Mouse (Mus musculus) forebrain, embryonic 12.5 days (tissue): ENCODE results near the gene Mettl6. TPM values are rescaled to one million over a fixed set of nuclear protein-coding genes. Genes with fewer than 3 reads are reported as not detected.
A peak's percentile ranks its signal among the peaks of the same experiment; 100 is the strongest.

ENCODE experiments used
- ATAC-seq: fragments of 200-750 bp; cut with Nextera tagmentation; 2 replicates; pipeline ENCODE4 v1.8.0; 2017; ENCODE audit warnings: moderate TSS enrichment; ENCODE audit not compliant: low FRiP score
- H3K27ac ChIP-seq: fragments of 300-500 bp; sonication (generic); 2 replicates; pipeline ENCODE4 v1.5.1; 2016; ENCODE audit warnings: mild to moderate bottlenecking
- H3K27me3 ChIP-seq: fragments of 300-500 bp; sonication (generic); 2 replicates; pipeline ENCODE4 v1.6.1; 2016; ENCODE audit warnings: mild to moderate bottlenecking
- H3K36me3 ChIP-seq: fragments of 300-500 bp; sonication (generic); replicated peaks from 2 replicates; pipeline ENCODE4 v1.6.1; 2016; ENCODE audit warnings: mild to moderate bottlenecking
- H3K4me1 ChIP-seq: fragments of 300-500 bp; sonication (generic); 2 replicates; pipeline ENCODE4 v1.6.1; 2016
- H3K4me2 ChIP-seq: fragments of 300-500 bp; sonication (generic); 2 replicates; pipeline ENCODE4 v1.6.1; 2016; ENCODE audit warnings: mild to moderate bottlenecking, moderate library complexity
- H3K4me3 ChIP-seq: fragments of 300-500 bp; sonication (generic); replicated peaks from 2 replicates; pipeline ENCODE4 v1.5.1; 2016; ENCODE audit warnings: mild to moderate bottlenecking
- H3K9ac ChIP-seq: fragments of 300-500 bp; sonication (generic); 2 replicates; pipeline ENCODE4 v1.6.1; 2016; ENCODE audit warnings: mild to moderate bottlenecking
- H3K9me3 ChIP-seq: fragments of 300-500 bp; sonication (generic); 2 replicates; pipeline ENCODE4 v1.6.1; 2016
- WGBS: fragments of 180-500 bp; shearing (Covaris S2); methylation state at CpG from one replicate; pipeline ENCODE4 v1.1.7; 2016; 5-methylcytosine and 5-hydroxymethylcytosine counted together
- polyA plus RNA-seq: library from polyadenylated mRNA; unstranded; fragments of >200 nt; fragmentation: Nextera tagmentation; extraction: Ambion mirVana; gene quantifications from 2 replicates; pipeline ENCODE4 v1.2.1, GENCODE M21; 2016

Gene Mettl6
- polyA plus RNA-seq, 1 experiment from 2014 or later: 78.9 TPM

- H3K36me3 ChIP-seq: no peaks in the 10 kb centered on the region
- ATAC-seq: no peak
- H3K4me2 ChIP-seq: no peak overlapping the region
- H3K9ac ChIP-seq: no peak overlapping the region
- no peak overlapping the region for H3K4me3 ChIP-seq
- peaks cover 13% of the 10 kb centered on the region; the same call in 1 of the 2 replicates for H3K4me1 ChIP-seq
- peaks cover 11% of the 10 kb centered on the region for H3K27me3 ChIP-seq
- no peak overlapping the region for H3K27ac ChIP-seq
- 76% methylated on average over 8 of the region's 8 CpGs for WGBS
- H3K9me3 ChIP-seq: no peaks in the 10 kb centered on the region
Measured at GRCm38 (mm10) chr14:31437826-31438529, 56.9 kb downstream of the Mettl6 start.

GRCm38 (mm10) chr14:31435930-31436693, 58.7 kb downstream of the Mettl6 start, which contains the start of gene Sh3bp5:
Gene Sh3bp5 (minus strand): TSS chr14:31436078.
- Histone ChIP-seq H3K9ac (peak within 1 kb of the TSS; percentile 83), H3K4me3 (peak within 1 kb of the TSS; percentile 74), H3K9me3 (no peaks in the 10 kb centered on the region), H3K27me3 (peaks cover 11% of the 10 kb centered on the region), H3K27ac (peak within 1 kb of the TSS; percentile 84), H3K4me2 (peak within 1 kb of the TSS; percentile 83), H3K4me1 (peaks cover 13% of the 10 kb centered on the region; the same call in 1 of the 2 replicates), H3K36me3 (no peaks in the 10 kb centered on the region; the same call in 1 of the 2 replicates)
- ATAC-seq: peak; percentile 98
- 8% methylated on average over 49 of the region's 49 CpGs for WGBS

GRCm38 (mm10) chr14:31435018-31435915, 59.6 kb downstream of the Mettl6 start:
- Histone ChIP-seq H3K27me3 (peaks cover 11% of the 10 kb centered on the region), H3K4me1 (peaks cover 13% of the 10 kb centered on the region; the same call in 1 of the 2 replicates), H3K4me3 (peak overlapping the region; percentile 74), H3K4me2 (peak overlapping the region; percentile 83), H3K9ac (peak overlapping the region; percentile 83), H3K9me3 (no peaks in the 10 kb centered on the region), H3K27ac (peak overlapping the region; percentile 84), H3K36me3 (no peaks in the 10 kb centered on the region; the same call in 1 of the 2 replicates)
- peak; percentile 71 for ATAC-seq
- 1% methylated on average over 53 of the region's 53 CpGs for WGBS

- no peak overlapping the region for H3K27ac ChIP-seq
- no peaks in the 10 kb centered on the region for H3K9me3 ChIP-seq
- 66% methylated on average over 5 of the region's 5 CpGs for WGBS
- peaks cover 11% of the 10 kb centered on the region for H3K27me3 ChIP-seq
- no peak for ATAC-seq
- no peak overlapping the region for H3K9ac ChIP-seq
- peaks cover 13% of the 10 kb centered on the region; the same call in 1 of the 2 replicates for H3K4me1 ChIP-seq
- no peaks in the 10 kb centered on the region; the same call in 1 of the 2 replicates for H3K36me3 ChIP-seq
- peak overlapping the region; percentile 83 for H3K4me2 ChIP-seq
- peak overlapping the region; percentile 74 for H3K4me3 ChIP-seq
Measured at GRCm38 (mm10) chr14:31434426-31434825, 60.4 kb downstream of the Mettl6 start.

GRCm38 (mm10) chr14:31433851-31434360, 60.9 kb downstream of the Mettl6 start:
- ATAC-seq: no peak
- H3K36me3 ChIP-seq: no peaks in the 10 kb centered on the region; the same call in 1 of the 2 replicates
- peaks cover 15% of the 10 kb centered on the region; the same call in 1 of the 2 replicates for H3K4me1 ChIP-seq
- no peak overlapping the region for H3K27ac ChIP-seq
- H3K4me3 ChIP-seq: peak overlapping the region; percentile 15; the same call in 1 of the 2 replicates
- 34% methylated on average over 7 of the region's 7 CpGs for whole genome bisulfite sequencing
- H3K27me3 ChIP-seq: peaks cover 11% of the 10 kb centered on the region
- H3K4me2 ChIP-seq: peak overlapping the region; percentile 83
- H3K9me3 ChIP-seq: no peaks in the 10 kb centered on the region
- no peak overlapping the region for H3K9ac ChIP-seq

- Histone ChIP-seq H3K36me3 (peaks cover under 1% of the 10 kb centered on the region; the same call in 1 of the 2 replicates), H3K9ac (no peak overlapping the region), H3K4me2 (no peak overlapping the region), H3K9me3 (no peaks in the 10 kb centered on the region), H3K4me3 (no peak overlapping the region), H3K27ac (no peak overlapping the region), H3K4me1 (peaks cover 17% of the 10 kb centered on the region; the same call in 1 of the 2 replicates), H3K27me3 (peaks cover 11% of the 10 kb centered on the region)
- 83% methylated on average over 5 of the region's 5 CpGs for WGBS
- no peak for ATAC-seq
Measured at GRCm38 (mm10) chr14:31433126-31433525, 61.7 kb downstream of the Mettl6 start.

GRCm38 (mm10) chr14:31432424-31432823, 62.4 kb downstream of the Mettl6 start:
- no peak overlapping the region for H3K4me2 ChIP-seq
- no peak overlapping the region for H3K4me3 ChIP-seq
- peaks cover 9% of the 10 kb centered on the region for H3K27me3 ChIP-seq
- no peaks in the 10 kb centered on the region for H3K9me3 ChIP-seq
- H3K27ac ChIP-seq: no peak overlapping the region
- no peak overlapping the region for H3K9ac ChIP-seq
- WGBS: 59% methylated on average over 4 of the region's 4 CpGs
- peaks cover 7% of the 10 kb centered on the region for H3K36me3 ChIP-seq
- ATAC-seq: no peak
- H3K4me1 ChIP-seq: peaks cover 17% of the 10 kb centered on the region; the same call in 1 of the 2 replicates

- Histone ChIP-seq H3K27ac (no peak overlapping the region), H3K9me3 (no peaks in the 10 kb centered on the region), H3K4me3 (no peak overlapping the region), H3K9ac (no peak overlapping the region), H3K27me3 (peaks cover 5% of the 10 kb centered on the region), H3K4me2 (no peak overlapping the region), H3K36me3 (peaks cover 10% of the 10 kb centered on the region), H3K4me1 (peaks cover 17% of the 10 kb centered on the region; the same call in 1 of the 2 replicates)
- WGBS: 91% methylated on average over 3 of the region's 3 CpGs
- ATAC-seq: no peak
Measured at GRCm38 (mm10) chr14:31431789-31432330, 63.0 kb downstream of the Mettl6 start.

- no peaks in the 10 kb centered on the region for H3K9me3 ChIP-seq
- no peak overlapping the region for H3K9ac ChIP-seq
- H3K36me3 ChIP-seq: peaks cover 20% of the 10 kb centered on the region
- peaks cover 12% of the 10 kb centered on the region; the same call in 1 of the 2 replicates for H3K4me1 ChIP-seq
- no peak overlapping the region for H3K27ac ChIP-seq
- H3K4me2 ChIP-seq: no peak overlapping the region
- no peak for ATAC-seq
- WGBS: 62% methylated on average over 5 of the region's 5 CpGs
- no peak overlapping the region for H3K4me3 ChIP-seq
- peaks cover 4% of the 10 kb centered on the region for H3K27me3 ChIP-seq
Measured at GRCm38 (mm10) chr14:31429004-31429395, 65.8 kb downstream of the Mettl6 start.

GRCm38 (mm10) chr14:31428211-31429003, 66.4 kb downstream of the Mettl6 start:
- no peak for ATAC-seq
- H3K36me3 ChIP-seq: peaks cover 20% of the 10 kb centered on the region
- H3K27me3 ChIP-seq: no peaks in the 10 kb centered on the region
- no peak overlapping the region for H3K4me3 ChIP-seq
- WGBS: 86% methylated on average over 15 of the region's 15 CpGs
- H3K27ac ChIP-seq: no peak overlapping the region
- H3K9ac ChIP-seq: no peak overlapping the region
- H3K4me2 ChIP-seq: no peak overlapping the region
- peaks cover 13% of the 10 kb centered on the region; the same call in 1 of the 2 replicates for H3K4me1 ChIP-seq
- no peaks in the 10 kb centered on the region for H3K9me3 ChIP-seq
